Mouse (Mus musculus): Measurements from ENCODE around the gene Rhoj.
"Not testable (repeated sequence)": the region's sequence is repeated elsewhere in the genome, so short reads cannot be mapped to it uniquely, and the experiment has no call there.

- not testable (repeated sequence) for TF ChIP-seq GATA1, TAL1 (IDR thresholded peaks at IDR 0.05; ENCODE audit: low read length)
These were observed 41.4 kb downstream of the Rhoj start for GRCm38 (mm10) chr12:75349537-75349936.

Measured in erythroblast, embryonic 14.5 days (primary cell).